Mouse (Mus musculus) testis, adult 2 months (tissue): ENCODE data around the gene Thsd4.

Source experiments
- CTCF ChIP-seq: fragments of 200-500 bp; IDR thresholded peaks from 2 replicates; pipeline ENCODE4 v1.5.1; 2012; ENCODE audit warnings: low read depth, mild to moderate bottlenecking, inconsistent platforms, low read length, moderate library complexity; ENCODE audit not compliant: control insufficient read depth, insufficient read depth, insufficient replicate concordance
- POLR2A ChIP-seq: fragments of 200-500 bp; IDR thresholded peaks from 2 replicates; pipeline ENCODE4 v1.6.1; 2012; ENCODE audit warnings: low read depth, mild to moderate bottlenecking, inconsistent platforms, low read length, moderate library complexity; ENCODE audit not compliant: control insufficient read depth

DNA sequence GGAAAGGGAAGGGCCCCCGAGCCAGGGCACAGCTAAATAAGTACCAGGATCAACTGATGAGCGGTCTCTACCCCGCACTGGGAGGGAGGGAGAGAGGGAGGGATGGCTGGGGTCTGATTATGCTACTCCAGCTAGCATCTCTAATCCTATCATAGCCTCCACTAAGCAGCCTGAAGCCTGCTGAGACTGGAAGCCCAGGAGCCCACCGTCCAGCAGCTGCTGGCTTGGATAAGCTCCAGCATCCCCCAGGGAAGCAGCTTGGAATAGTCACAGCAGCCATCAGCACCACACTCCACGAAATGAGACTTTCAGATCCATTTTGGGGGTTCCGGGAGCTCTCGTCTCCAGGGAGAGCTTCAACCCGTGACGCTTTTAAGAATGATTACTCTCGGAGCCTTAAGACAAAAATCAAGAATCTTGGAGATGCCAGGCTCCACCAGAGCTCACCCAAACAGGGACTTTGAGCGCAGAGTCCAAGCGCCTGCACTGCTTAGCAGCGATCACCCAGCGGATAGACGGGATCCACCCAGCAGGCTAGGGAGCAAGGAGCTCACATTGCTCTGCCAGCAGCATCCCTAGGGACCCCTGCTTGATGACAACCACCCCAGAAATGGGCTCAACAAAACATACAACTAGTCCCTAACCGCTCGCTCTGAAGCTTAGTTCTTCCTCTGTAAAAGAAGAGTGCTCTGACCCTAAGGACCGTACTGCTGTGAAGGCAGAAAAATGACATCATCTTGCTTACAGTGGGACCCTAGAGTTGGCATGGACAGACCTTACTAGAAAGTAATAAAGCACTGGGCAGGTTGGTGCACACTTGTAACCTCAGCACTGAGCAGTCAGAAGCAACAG lies 64.3 kb downstream of the Thsd4 start:
- TF ChIP-seq CTCF: no peak
- no peak for TF ChIP-seq POLR2A
